Mouse (Mus musculus) liver, embryonic 12.5 days (tissue): Measurements from ENCODE around the gene Mff. TPM values are rescaled to one million over a fixed set of nuclear protein-coding genes. Genes with fewer than 3 reads are reported as not detected.

Experiments
- ATAC-seq: fragments of 200-750 bp; cut with Nextera tagmentation; 2 replicates; pipeline ENCODE4 v1.8.0; 2017; ENCODE audit warnings: moderate number of reproducible peaks, mild to moderate bottlenecking, moderate library complexity
- H3K27ac ChIP-seq: fragments of 300-500 bp; sonication (generic); 2 replicates; pipeline ENCODE4 v1.5.1; 2016; ENCODE audit warnings: mild to moderate bottlenecking
- H3K27me3 ChIP-seq: fragments of 300-500 bp; sonication (generic); replicated peaks from 2 replicates; pipeline ENCODE4 v1.6.1; 2016; ENCODE audit warnings: mild to moderate bottlenecking, moderate library complexity
- H3K36me3 ChIP-seq: fragments of 300-500 bp; sonication (generic); 2 replicates; pipeline ENCODE4 v1.6.1; 2016; ENCODE audit warnings: mild to moderate bottlenecking, moderate library complexity
- H3K4me1 ChIP-seq: fragments of 300-500 bp; sonication (generic); 2 replicates; pipeline ENCODE4 v1.6.1; 2016
- H3K4me2 ChIP-seq: fragments of 300-500 bp; sonication (generic); 2 replicates; pipeline ENCODE4 v1.6.1; 2016; ENCODE audit warnings: mild to moderate bottlenecking, moderate library complexity
- H3K4me3 ChIP-seq: fragments of 300-500 bp; sonication (generic); 2 replicates; pipeline ENCODE4 v1.5.1; 2016; ENCODE audit warnings: mild to moderate bottlenecking, moderate library complexity
- H3K9ac ChIP-seq: fragments of 300-500 bp; sonication (generic); 2 replicates; pipeline ENCODE4 v1.6.1; 2016; ENCODE audit warnings: mild to moderate bottlenecking, moderate library complexity
- H3K9me3 ChIP-seq: fragments of 300-500 bp; sonication (generic); replicated peaks from 2 replicates; pipeline ENCODE4 v1.6.1; 2016; ENCODE audit warnings: mild to moderate bottlenecking, moderate library complexity
- WGBS: fragments of 180-500 bp; shearing (Covaris S2); methylation state at CpG from one replicate; pipeline ENCODE4 v1.1.7; 2016; ENCODE audit not compliant: insufficient replicate concordance; 5-methylcytosine and 5-hydroxymethylcytosine counted together
- polyA plus RNA-seq: library from polyadenylated mRNA; unstranded; fragments of >200 nt; fragmentation: Nextera tagmentation; extraction: Ambion mirVana; gene quantifications from 2 replicates; pipeline ENCODE4 v1.2.1, GENCODE M21; 2016

Mff gene
- polyA plus RNA-seq, 1 experiment from 2014 or later: 208 TPM

GRCm38 (mm10) chr1:82773208-82773607 lies 48.5 kb downstream of the Mff start:
- H3K4me1 ChIP-seq: 0 out of 2 replicates have a peak, but pooled peaks cover 4% of the 10 kb centered on the region
- WGBS: 70% methylated on average over 5 of the region's 5 CpGs
- ATAC-seq: no peak
- H3K4me3 ChIP-seq: no peak overlapping the region
- no peak overlapping the region for H3K9ac ChIP-seq
- no peaks in the 10 kb centered on the region for H3K27me3 ChIP-seq
- no peaks in the 10 kb centered on the region for H3K9me3 ChIP-seq
- H3K36me3 ChIP-seq: no peaks in the 10 kb centered on the region
- no peak overlapping the region for H3K4me2 ChIP-seq
- no peak overlapping the region for H3K27ac ChIP-seq

GRCm38 (mm10) chr1:82775293-82775692 lies 50.6 kb downstream of the Mff start:
- no peaks in the 10 kb centered on the region for H3K36me3 ChIP-seq
- WGBS: 82% methylated on average over 4 of the region's 4 CpGs
- 0 out of 2 replicates have a peak, but pooled peaks cover 4% of the 10 kb centered on the region for H3K4me1 ChIP-seq
- ATAC-seq: no peak
- no peaks in the 10 kb centered on the region for H3K9me3 ChIP-seq
- H3K4me2 ChIP-seq: no peak overlapping the region
- H3K27me3 ChIP-seq: no peaks in the 10 kb centered on the region
- H3K9ac ChIP-seq: no peak overlapping the region
- H3K4me3 ChIP-seq: no peak overlapping the region
- H3K27ac ChIP-seq: no peak overlapping the region

DNA sequence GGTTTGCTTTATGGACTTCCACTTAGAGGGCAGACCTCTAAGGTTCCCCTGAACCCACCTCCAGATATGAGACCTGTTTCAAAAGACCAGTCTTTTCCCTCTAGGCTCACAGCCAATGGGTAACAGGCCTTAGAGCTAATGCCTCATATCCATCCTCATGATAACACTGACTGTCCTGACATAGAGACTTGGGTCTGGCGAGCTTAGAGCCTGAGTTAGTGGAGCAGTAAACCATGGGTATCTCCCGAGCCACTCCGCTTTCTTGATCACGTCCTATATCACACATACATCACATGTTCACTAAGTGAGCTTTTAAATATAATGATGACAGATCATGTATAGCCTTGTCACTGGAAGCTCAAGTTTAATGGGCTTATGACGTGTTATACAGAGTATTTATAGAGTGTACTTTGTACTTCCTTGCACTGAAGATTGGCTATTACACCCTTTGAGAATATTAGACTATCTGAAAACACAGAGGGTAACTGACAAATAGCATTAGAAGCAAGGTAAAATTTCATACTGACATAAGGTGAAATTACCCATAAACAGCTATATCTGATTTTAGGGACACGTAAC lies 54.8 kb downstream of the Mff start:
- Histone ChIP-seq H3K9me3 (no peaks in the 10 kb centered on the region), H3K9ac (no peak overlapping the region), H3K27ac (no peak overlapping the region), H3K4me2 (no peak overlapping the region), H3K4me3 (no peak overlapping the region), H3K4me1 (no peaks in the 10 kb centered on the region), H3K36me3 (no peaks in the 10 kb centered on the region), H3K27me3 (no peaks in the 10 kb centered on the region)
- 68% methylated on average over 6 of the region's 6 CpGs for WGBS
- no peak for ATAC-seq

GRCm38 (mm10) chr1:82783559-82783958 lies 58.9 kb downstream of the Mff start:
- ATAC-seq: no peak

GRCm38 (mm10) chr1:82785546-82785945 lies 60.9 kb downstream of the Mff start:
- Histone ChIP-seq H3K36me3 (no peaks in the 10 kb centered on the region), H3K9me3 (no peaks in the 10 kb centered on the region), H3K27ac (no peak overlapping the region), H3K4me1 (peaks cover 12% of the 10 kb centered on the region), H3K27me3 (no peaks in the 10 kb centered on the region), H3K4me3 (no peak overlapping the region), H3K4me2 (no peak overlapping the region), H3K9ac (no peak overlapping the region)
- 68% methylated on average over 6 of the region's 6 CpGs for WGBS
- ATAC-seq: peak; percentile 65

More at GRCm38 (mm10) chr1:82783559-82783958, 58.9 kb downstream of the Mff start:
- Histone ChIP-seq H3K27me3 (no peaks in the 10 kb centered on the region), H3K4me3 (no peak overlapping the region), H3K4me2 (no peak overlapping the region), H3K27ac (no peak overlapping the region), H3K9ac (no peak overlapping the region), H3K9me3 (no peaks in the 10 kb centered on the region), H3K36me3 (no peaks in the 10 kb centered on the region), H3K4me1 (peaks cover 12% of the 10 kb centered on the region)
- 41% methylated on average over 3 of the region's 3 CpGs for WGBS

DNA sequence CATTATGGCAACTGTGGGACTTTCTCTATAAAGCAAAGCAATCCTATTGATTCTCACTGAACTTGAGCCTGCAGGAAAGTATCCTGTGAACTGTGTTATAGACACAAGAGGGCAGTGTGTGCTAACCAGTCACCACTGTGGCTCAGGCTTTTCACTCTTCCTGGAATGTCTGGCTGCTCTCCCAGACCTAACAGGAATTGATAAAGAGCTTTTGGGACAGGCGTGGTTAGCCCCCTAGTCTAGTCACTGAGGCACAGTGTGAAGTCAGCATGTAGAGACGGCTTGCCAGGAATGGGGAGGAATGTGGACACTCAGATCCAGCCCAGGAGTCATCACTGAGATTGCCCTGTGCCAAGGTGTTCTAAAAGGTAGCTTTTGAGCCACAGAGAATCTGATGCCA lies 62.7 kb downstream of the Mff start:
- peak; percentile 57 for ATAC-seq

GRCm38 (mm10) chr1:82788070-82788469 lies 63.4 kb downstream of the Mff start:
- Histone ChIP-seq H3K9me3 (no peaks in the 10 kb centered on the region), H3K4me3 (no peak overlapping the region), H3K9ac (no peak overlapping the region), H3K27me3 (no peaks in the 10 kb centered on the region), H3K4me2 (no peak overlapping the region), H3K36me3 (no peaks in the 10 kb centered on the region), H3K27ac (no peak overlapping the region), H3K4me1 (peaks cover 19% of the 10 kb centered on the region)
- ATAC-seq: no peak
- 51% methylated on average over 7 of the region's 7 CpGs for WGBS

More for the DNA sequence above, 62.7 kb downstream of the Mff start:
- H3K9me3 ChIP-seq: no peaks in the 10 kb centered on the region
- H3K27me3 ChIP-seq: no peaks in the 10 kb centered on the region
- H3K4me3 ChIP-seq: no peak overlapping the region
- no peak overlapping the region for H3K4me2 ChIP-seq
- 10% methylated on average over 2 of the region's 2 CpGs for WGBS
- H3K36me3 ChIP-seq: no peaks in the 10 kb centered on the region
- no peak overlapping the region for H3K9ac ChIP-seq
- no peak overlapping the region for H3K27ac ChIP-seq
- H3K4me1 ChIP-seq: peaks cover 17% of the 10 kb centered on the region

DNA sequence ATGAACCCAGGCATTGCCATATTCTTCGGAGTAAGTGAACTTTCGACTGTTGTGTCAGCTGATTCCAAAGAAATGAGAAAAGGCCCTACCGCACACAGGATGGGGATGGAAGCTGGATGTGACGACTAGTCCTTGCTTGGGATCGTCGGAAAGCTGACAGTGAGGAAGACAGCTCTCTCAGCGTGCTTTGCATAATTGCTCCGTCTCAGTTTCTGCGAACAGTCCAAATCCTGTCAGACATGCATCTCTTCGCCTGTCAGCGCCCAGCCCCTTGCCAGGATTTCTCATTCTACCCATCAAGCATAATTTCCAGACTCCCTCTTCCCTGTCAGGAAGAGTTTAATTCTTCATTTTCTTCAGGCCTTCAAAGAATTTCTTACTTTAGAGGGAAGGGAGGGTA lies 66.4 kb downstream of the Mff start:
- Histone ChIP-seq H3K9me3 (no peaks in the 10 kb centered on the region), H3K4me3 (no peak overlapping the region), H3K4me1 (peaks cover 23% of the 10 kb centered on the region), H3K36me3 (no peaks in the 10 kb centered on the region), H3K4me2 (no peak overlapping the region), H3K27ac (no peak overlapping the region), H3K27me3 (no peaks in the 10 kb centered on the region), H3K9ac (no peak overlapping the region)
- no peak for ATAC-seq
- WGBS: 85% methylated on average over 11 of the region's 11 CpGs

- ATAC-seq: peak; percentile 38; the same call in 1 of the 2 replicates
- Histone ChIP-seq H3K4me1 (peaks cover 32% of the 10 kb centered on the region), H3K27ac (0 out of 2 replicates have a peak overlapping the region, but pooled peaks have one; percentile 33), H3K4me3 (no peak overlapping the region), H3K4me2 (no peak overlapping the region), H3K9me3 (no peaks in the 10 kb centered on the region), H3K27me3 (no peaks in the 10 kb centered on the region), H3K36me3 (no peaks in the 10 kb centered on the region), H3K9ac (no peak overlapping the region)
- WGBS: 68% methylated on average over 6 of the region's 6 CpGs
Measured at GRCm38 (mm10) chr1:82792238-82792637, 67.5 kb downstream of the Mff start.

GRCm38 (mm10) chr1:82793110-82793509 lies 68.4 kb downstream of the Mff start:
- H3K27ac ChIP-seq: no peak overlapping the region
- H3K9me3 ChIP-seq: no peaks in the 10 kb centered on the region
- H3K9ac ChIP-seq: no peak overlapping the region
- H3K4me1 ChIP-seq: peaks cover 34% of the 10 kb centered on the region
- no peaks in the 10 kb centered on the region for H3K36me3 ChIP-seq
- no peak overlapping the region for H3K4me2 ChIP-seq
- H3K27me3 ChIP-seq: no peaks in the 10 kb centered on the region
- ATAC-seq: no peak
- no peak overlapping the region for H3K4me3 ChIP-seq
- 70% methylated on average over 3 of the region's 3 CpGs for WGBS

DNA sequence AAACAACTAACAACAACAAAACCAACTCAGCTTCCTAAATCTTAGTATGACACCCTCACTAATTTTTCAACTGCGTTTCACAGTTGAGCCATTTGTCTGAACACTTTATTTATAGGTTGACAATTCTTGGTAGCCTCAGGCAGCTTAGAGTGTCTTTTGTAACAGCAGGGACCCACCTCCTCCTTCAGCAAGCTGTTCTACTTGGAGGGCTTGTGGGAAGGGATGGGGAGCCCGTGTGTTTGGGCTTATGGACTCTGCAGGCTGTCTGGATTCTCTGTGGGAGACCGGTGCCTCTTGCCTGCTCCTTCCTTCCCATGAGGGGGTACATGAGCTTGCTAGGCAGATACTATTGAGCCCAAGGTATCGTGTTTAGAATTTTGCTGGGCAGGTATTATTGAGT lies 69.3 kb downstream of the Mff start:
- Histone ChIP-seq H3K4me3 (no peak overlapping the region), H3K4me2 (no peak overlapping the region), H3K9ac (no peak overlapping the region), H3K36me3 (no peaks in the 10 kb centered on the region), H3K4me1 (peaks cover 37% of the 10 kb centered on the region), H3K9me3 (no peaks in the 10 kb centered on the region), H3K27me3 (no peaks in the 10 kb centered on the region), H3K27ac (no peak overlapping the region)
- WGBS: 68% methylated on average over 4 of the region's 4 CpGs
- ATAC-seq: no peak

DNA sequence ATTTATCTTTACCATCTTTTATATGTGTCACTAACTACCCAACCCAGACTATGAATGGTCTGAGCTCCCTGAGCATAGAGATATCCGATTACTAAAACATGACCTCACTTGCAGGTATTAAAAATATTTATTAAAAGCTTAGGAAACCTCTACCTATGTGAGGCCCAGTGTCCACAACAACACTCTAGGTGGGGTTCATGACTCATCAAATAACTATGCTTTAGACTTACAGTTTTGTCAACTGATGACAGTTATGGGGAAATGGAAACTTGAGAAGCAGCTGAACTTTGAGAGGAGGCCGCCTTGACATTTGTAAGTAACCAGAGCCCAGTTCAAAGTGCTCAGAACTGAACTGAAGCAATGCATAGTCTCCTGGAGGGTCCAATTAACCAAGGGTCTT lies 70.5 kb downstream of the Mff start:
- no peak overlapping the region for H3K27ac ChIP-seq
- no peaks in the 10 kb centered on the region for H3K9me3 ChIP-seq
- no peak overlapping the region for H3K9ac ChIP-seq
- peaks cover 37% of the 10 kb centered on the region for H3K4me1 ChIP-seq
- peaks cover 4% of the 10 kb centered on the region; the same call in 1 of the 2 replicates for H3K27me3 ChIP-seq
- no peak overlapping the region for H3K4me2 ChIP-seq
- no peak overlapping the region for H3K4me3 ChIP-seq
- no peaks in the 10 kb centered on the region for H3K36me3 ChIP-seq
- 0 out of 2 replicates have a peak, but pooled peaks have one; percentile 29 for ATAC-seq
- 83% methylated on average over 2 of the region's 2 CpGs for WGBS
